Mouse (Mus musculus) liver, embryonic 16.5 days (tissue): ENCODE measurements at regions not wholly inside any gene's neighbourhood (a gene's known extent, or its start where the extent isn't known, plus 50 kb on each side); places are given as distances from the start of the nearest gene placed in this dataset.

Experiments used
- ATAC-seq: fragments of 200-750 bp; cut with Nextera tagmentation; 2 replicates; pipeline ENCODE4 v1.8.0; 2017; ENCODE audit warnings: low read depth, mild to moderate bottlenecking, moderate number of reproducible peaks, moderate library complexity
- H3K27ac ChIP-seq: fragments of 300-500 bp; sonication (generic); 2 replicates; pipeline ENCODE4 v1.5.1; 2014; ENCODE audit warnings: mild to moderate bottlenecking, low read length
- H3K27me3 ChIP-seq: fragments of 300-500 bp; sonication (generic); 2 replicates; pipeline ENCODE4 v1.6.1; 2014; ENCODE audit warnings: low read depth, low read length, mixed read lengths; ENCODE audit not compliant: control insufficient read depth, insufficient read depth
- H3K36me3 ChIP-seq: fragments of 300-500 bp; sonication (generic); 2 replicates; pipeline ENCODE4 v1.6.1; 2014; ENCODE audit warnings: mild to moderate bottlenecking; ENCODE audit not compliant: control insufficient read depth, insufficient read depth
- H3K4me1 ChIP-seq: fragments of 300-500 bp; sonication (generic); 2 replicates; pipeline ENCODE4 v1.6.1; 2014; ENCODE audit warnings: low read depth, low read length, mixed read lengths; ENCODE audit not compliant: control insufficient read depth
- H3K4me2 ChIP-seq: fragments of 300-500 bp; sonication (generic); 2 replicates; pipeline ENCODE4 v1.6.1; 2014; ENCODE audit warnings: low read depth, low read length, mixed read lengths
- H3K4me3 ChIP-seq: fragments of 300-500 bp; sonication (generic); 2 replicates; pipeline ENCODE4 v1.5.1; 2014; ENCODE audit warnings: low read depth, mild to moderate bottlenecking, low read length
- H3K9ac ChIP-seq: fragments of 300-500 bp; sonication (generic); 2 replicates; pipeline ENCODE4 v1.6.1; 2014; ENCODE audit warnings: low read depth, low read length
- H3K9me3 ChIP-seq: fragments of 300-500 bp; sonication (generic); replicated peaks from 2 replicates; pipeline ENCODE4 v1.6.1; 2016; ENCODE audit warnings: low read length; ENCODE audit not compliant: control insufficient read depth
- WGBS: fragments of 180-500 bp; shearing (Covaris S2); extraction: QIAGEN DNeasy Blood & Tissue Kit; methylation state at CpG from one replicate; pipeline ENCODE4 v1.1.7; 2014; ENCODE audit not compliant: insufficient replicate concordance; 5-methylcytosine and 5-hydroxymethylcytosine counted together

- 45% methylated on average over 9 of the region's 9 CpGs for WGBS
- no peaks in the 10 kb centered on the region for H3K9me3 ChIP-seq
- H3K4me1 ChIP-seq, result no peaks in the 10 kb centered on the region
- H3K27me3 ChIP-seq, result no peaks in the 10 kb centered on the region
- no peak for ATAC-seq
- no peak overlapping the region for H3K4me3 ChIP-seq
- H3K9ac ChIP-seq, result no peak overlapping the region
- no peaks in the 10 kb centered on the region for H3K36me3 ChIP-seq
- no peak overlapping the region for H3K4me2 ChIP-seq
- no peak overlapping the region for H3K27ac ChIP-seq
Observed at GRCm38 (mm10) chr13:63951922-63952734, 136.9 kb downstream of the Hsd17b3 start.

- 55% methylated on average over 8 of the region's 8 CpGs for WGBS
- no peaks in the 10 kb centered on the region for H3K27me3 ChIP-seq
- no peak overlapping the region for H3K9ac ChIP-seq
Observed at GRCm38 (mm10) chr13:63951136-63951535, 136.1 kb downstream of the Ercc6l2 start.

More at GRCm38 (mm10) chr13:63951136-63951535, 136.1 kb downstream of the Ercc6l2 start:
- H3K36me3 ChIP-seq, result no peaks in the 10 kb centered on the region
- H3K4me3 ChIP-seq, result no peak overlapping the region
- no peak overlapping the region for H3K27ac ChIP-seq
- no peaks in the 10 kb centered on the region for H3K9me3 ChIP-seq
- no peaks in the 10 kb centered on the region for H3K4me1 ChIP-seq
- no peak overlapping the region for H3K4me2 ChIP-seq
- no peak for ATAC-seq
